Mouse (Mus musculus) G1E (cell line): ENCODE data around the gene Zfp574.

Source experiments
- CTCF ChIP-seq: IDR thresholded peaks from 2 replicates; pipeline ENCODE4 v1.5.1; 2012; ENCODE audit warnings: low read depth, low read length, inconsistent platforms, mixed read lengths
- GATA1 ChIP-seq: IDR thresholded peaks from 2 replicates; pipeline ENCODE4 v1.6.1; 2012; ENCODE audit warnings: borderline replicate concordance, low read length, inconsistent platforms, mixed read lengths

- TF ChIP-seq GATA1 (no peak), CTCF (no peak)
These were observed 34.6 kb downstream of the Zfp574 start for GRCm38 (mm10) chr7:25106790-25107502.
